Mouse (Mus musculus) thymus, adult 2 months (tissue): ENCODE data around the gene Eif1.
"Not testable (repeated sequence)": the region's sequence is repeated elsewhere in the genome, so short reads cannot be mapped to it uniquely, and the experiment has no call there.

ENCODE experiments used
- CTCF ChIP-seq: fragments of 200-500 bp; IDR thresholded peaks from 2 replicates; pipeline ENCODE4 v1.5.1; 2012; ENCODE audit warnings: mild to moderate bottlenecking, control low read depth, low read length, moderate library complexity, borderline replicate concordance; ENCODE audit not compliant: control insufficient read depth, poor library complexity, insufficient read depth; ENCODE audit errors: extremely low read depth
- POLR2A ChIP-seq: fragments of 200-500 bp; IDR thresholded peaks from 2 replicates; pipeline ENCODE4 v1.6.1; 2012; ENCODE audit warnings: mild to moderate bottlenecking, low read length, control low read depth, moderate library complexity; ENCODE audit not compliant: control insufficient read depth, poor library complexity, insufficient read depth; ENCODE audit errors: extremely low read depth

GRCm38 (mm10) chr11:100361059-100361458, 41.4 kb downstream of the Eif1 start:
- not testable (repeated sequence) for TF ChIP-seq CTCF, POLR2A
